Mouse (Mus musculus) C2C12 (cell line): ENCODE results near the gene Katnb1. TPM values are rescaled to one million over a fixed set of nuclear protein-coding genes. Genes with fewer than 3 reads are reported as not detected.

Experiments used
- H3K27me3 ChIP-seq: one replicate; pipeline ENCODE4 v1.6.1; 2011; ENCODE audit not compliant: control insufficient read depth, insufficient read depth, insufficient read length
- H3K36me3 ChIP-seq: one replicate; pipeline ENCODE4 v1.6.1; 2011; ENCODE audit not compliant: control insufficient read depth, insufficient read depth
- H3K4me3 ChIP-seq: one replicate; pipeline ENCODE4 v1.5.1; 2011; ENCODE audit warnings: mild to moderate bottlenecking, control low read depth; ENCODE audit not compliant: poor library complexity, insufficient read depth, severe bottlenecking
- H3K79me2 ChIP-seq: one replicate; pipeline ENCODE4 v1.6.1; 2011; ENCODE audit not compliant: control insufficient read depth, insufficient read depth
- H3K79me3 ChIP-seq: one replicate; pipeline ENCODE4 v1.6.1; 2011; ENCODE audit warnings: low read depth, control low read depth
- H3ac ChIP-seq: one replicate; pipeline ENCODE3; 2011; ENCODE audit warnings: low read depth; ENCODE audit not compliant: control insufficient read depth, insufficient read length
- CEBPB ChIP-seq: IDR thresholded peaks from one replicate; pipeline ENCODE4 v1.6.1; 2011; ENCODE audit warnings: low read depth, mild to moderate bottlenecking, control low read depth, moderate library complexity
- CTCF ChIP-seq: IDR thresholded peaks from one replicate; pipeline ENCODE4 v1.5.1; 2011; ENCODE audit not compliant: control insufficient read depth, insufficient read depth, insufficient read length
- FOSL1 ChIP-seq: IDR thresholded peaks from one replicate; pipeline ENCODE4 v1.8.0; 2011; ENCODE audit warnings: mild to moderate bottlenecking, low read length; ENCODE audit not compliant: poor library complexity, insufficient read depth, severe bottlenecking
- MAX ChIP-seq: IDR thresholded peaks from one replicate; pipeline ENCODE4 v1.6.1; 2011; ENCODE audit warnings: mild to moderate bottlenecking, control low read depth
- MYOD1 ChIP-seq: IDR thresholded peaks from one replicate; pipeline ENCODE4 v1.6.1; 2011; ENCODE audit warnings: low read depth; ENCODE audit not compliant: control insufficient read depth, insufficient read length
- MYOG ChIP-seq: IDR thresholded peaks from one replicate; pipeline ENCODE4 v1.6.1; 2011; ENCODE audit not compliant: control insufficient read depth, insufficient read length; ENCODE audit errors: extremely low read depth
- USF1 ChIP-seq: IDR thresholded peaks from one replicate; pipeline ENCODE4 v1.6.1; 2011; ENCODE audit warnings: low read depth, mild to moderate bottlenecking, control low read depth, moderate library complexity
- polyA plus RNA-seq: library from polyadenylated mRNA; unstranded; fragments of >200 nt; fragmentation: generic; extraction: Trizol; gene quantifications from one replicate; pipeline ENCODE4 v1.2.1, GENCODE M21; 2012; ENCODE audit warnings: missing spikeins

The Katnb1 gene
- polyA plus RNA-seq, 1 experiment, result 23.7 TPM

DNA sequence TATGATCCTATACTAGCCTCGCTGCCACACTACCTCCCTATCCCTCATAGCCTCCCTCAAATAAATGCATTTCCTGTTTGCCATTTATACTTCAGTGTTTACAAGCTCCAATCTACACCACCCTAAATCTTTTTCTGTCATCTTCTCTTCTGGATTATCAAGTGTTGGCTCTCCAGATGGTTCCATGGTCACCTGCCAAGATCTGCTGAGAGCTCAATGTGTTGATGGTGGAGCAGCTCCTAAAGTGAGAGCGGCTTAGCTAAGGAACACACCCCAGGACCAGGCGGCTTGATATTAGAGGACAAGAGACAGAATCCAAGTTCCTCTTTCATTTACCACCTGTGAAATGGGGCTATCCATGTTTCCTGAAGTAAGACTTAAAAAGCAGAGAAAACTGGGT is 2.9 kb upstream of the Katnb1 start:
- Histone ChIP-seq H3ac (no peak overlapping the region), H3K79me3 (no peaks in the 10 kb centered on the region), H3K4me3 (no peak overlapping the region), H3K79me2 (peaks cover 13% of the 10 kb centered on the region), H3K27me3 (peaks cover 4% of the 10 kb centered on the region), H3K36me3 (peaks cover 3% of the 10 kb centered on the region)
- TF ChIP-seq USF1 (no peak), MAX (no peak), CEBPB (no peak), FOSL1 (no peak), CTCF (no peak), MYOD1 (no peak), MYOG (no peak)

DNA sequence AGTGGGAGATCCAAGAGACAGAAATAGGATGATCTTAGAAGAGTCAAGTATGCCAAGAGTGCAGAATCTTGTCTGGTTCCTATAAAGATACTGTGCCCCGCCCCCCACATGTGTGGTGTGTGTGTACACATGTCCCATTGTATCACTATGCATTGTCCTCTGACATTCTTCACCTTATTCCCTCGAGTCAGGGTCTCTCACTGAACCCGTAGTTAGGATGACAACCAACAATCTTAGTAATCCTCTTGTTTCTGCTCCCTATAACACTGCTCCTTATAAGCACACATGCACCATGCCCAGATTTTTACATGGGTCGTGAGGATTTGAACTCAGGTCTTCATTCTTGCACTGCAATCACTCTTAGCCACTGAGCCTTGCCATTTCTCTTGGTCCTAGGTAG is 1.7 kb upstream of the Katnb1 start:
- Histone ChIP-seq H3ac (no peak overlapping the region), H3K27me3 (peaks cover under 1% of the 10 kb centered on the region), H3K36me3 (peaks cover 3% of the 10 kb centered on the region), H3K79me2 (peaks cover 13% of the 10 kb centered on the region), H3K4me3 (no peak overlapping the region), H3K79me3 (no peaks in the 10 kb centered on the region)
- TF ChIP-seq MYOG (no peak), MAX (no peak), MYOD1 (no peak), CEBPB (no peak), CTCF (no peak), FOSL1 (no peak), USF1 (no peak)

GRCm38 (mm10) chr8:95081650-95082049 is 664 bp downstream of the Katnb1 start:
- peak overlapping the region; percentile 90 for H3ac ChIP-seq
- TF ChIP-seq MYOD1 (no peak), FOSL1 (no peak), USF1 (no peak), MYOG (no peak), CEBPB (no peak), CTCF (no peak), MAX (no peak)
- no peaks in the 10 kb centered on the region for H3K79me3 ChIP-seq
- peak overlapping the region; percentile 92 for H3K4me3 ChIP-seq
- peaks cover 13% of the 10 kb centered on the region for H3K79me2 ChIP-seq
- H3K27me3 ChIP-seq, result no peaks in the 10 kb centered on the region
- peaks cover 3% of the 10 kb centered on the region for H3K36me3 ChIP-seq

GRCm38 (mm10) chr8:95084261-95084660 is 3.3 kb downstream of the Katnb1 start:
- Histone ChIP-seq H3K36me3 (peaks cover 16% of the 10 kb centered on the region), H3ac (no peak overlapping the region), H3K79me2 (peaks cover 13% of the 10 kb centered on the region), H3K27me3 (no peaks in the 10 kb centered on the region), H3K4me3 (no peak overlapping the region), H3K79me3 (no peaks in the 10 kb centered on the region)
- TF ChIP-seq MYOD1 (no peak), USF1 (no peak), MAX (no peak), CEBPB (no peak), CTCF (no peak), FOSL1 (no peak), MYOG (no peak)

- peaks cover 16% of the 10 kb centered on the region for H3K36me3 ChIP-seq
- TF ChIP-seq MYOG (no peak), FOSL1 (no peak), CEBPB (no peak), MAX (no peak), CTCF (no peak), USF1 (no peak), MYOD1 (no peak)
These were observed 3.9 kb downstream of the Katnb1 start for GRCm38 (mm10) chr8:95084744-95085431.

More at GRCm38 (mm10) chr8:95084744-95085431, 3.9 kb downstream of the Katnb1 start:
- H3K79me2 ChIP-seq, result peaks cover 13% of the 10 kb centered on the region
- no peaks in the 10 kb centered on the region for H3K79me3 ChIP-seq
- no peak overlapping the region for H3K4me3 ChIP-seq
- H3ac ChIP-seq, result no peak overlapping the region
- no peaks in the 10 kb centered on the region for H3K27me3 ChIP-seq
